Mouse (Mus musculus): Measurements from ENCODE around the gene Lyrm1.

The Lyrm1 gene

DNA sequence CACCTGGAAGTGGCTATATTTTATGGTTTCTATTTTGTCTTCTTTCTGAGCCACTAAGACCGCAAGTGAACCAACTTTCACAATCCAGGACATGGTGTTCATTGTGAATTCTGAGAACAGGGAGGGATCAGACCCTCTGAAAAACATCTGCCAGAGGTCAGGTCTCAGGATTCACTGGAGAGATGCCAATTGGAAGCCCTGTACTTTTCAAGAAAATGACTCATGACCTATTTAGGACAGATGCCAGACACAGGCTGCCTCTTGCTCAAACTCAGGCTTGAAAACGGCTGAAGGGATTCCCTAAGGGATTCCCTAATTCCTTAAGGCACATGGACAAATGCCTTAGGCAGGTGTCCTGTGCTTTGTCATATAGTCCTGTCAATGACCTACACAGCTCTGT, 65.4 kb downstream of the Lyrm1 start:
- DNase-seq (ENCODE audit: extremely low spot score): no peak

- no peak for DNase-seq (ENCODE audit: extremely low spot score)
Measured at GRCm38 (mm10) chr7:119965205-119965604, 69.5 kb downstream of the Lyrm1 start.

DNA sequence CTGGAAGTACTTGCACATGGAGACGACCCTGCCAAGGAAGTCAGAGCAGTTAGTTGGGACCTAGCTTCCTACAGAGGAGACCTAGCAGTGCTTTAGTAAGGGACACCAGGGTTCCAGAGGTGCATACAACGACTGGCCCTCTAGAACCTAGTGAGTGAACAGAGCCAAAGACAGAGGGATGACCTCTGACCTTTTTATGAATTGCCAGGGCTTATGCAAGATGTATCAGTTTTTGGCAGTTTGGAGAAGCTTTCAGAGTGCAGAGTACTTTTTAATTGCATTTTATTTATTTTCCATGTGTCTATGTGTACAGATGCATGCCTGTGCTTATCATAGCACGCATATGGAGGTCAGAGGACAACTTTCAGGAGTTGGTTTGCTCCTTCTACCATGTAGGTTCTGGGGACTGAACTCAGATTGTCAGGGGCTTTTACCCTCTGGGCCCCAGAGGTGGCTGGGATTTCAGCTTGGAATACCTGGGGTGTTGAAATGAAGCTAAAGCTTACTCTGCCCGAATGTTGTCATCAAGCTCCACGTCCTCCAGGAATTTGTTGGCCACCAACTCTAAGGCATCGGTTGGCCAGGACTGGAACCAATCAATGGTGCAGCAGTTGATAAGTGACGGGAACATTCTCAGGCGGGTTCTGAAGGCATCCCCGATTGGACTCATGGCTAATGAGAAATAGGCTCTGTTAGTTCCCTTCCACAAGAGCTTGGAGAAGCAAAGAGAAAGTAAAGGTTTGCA, 70.2 kb downstream of the Lyrm1 start:
- no peak for DNase-seq (ENCODE audit: extremely low spot score)

DNA sequence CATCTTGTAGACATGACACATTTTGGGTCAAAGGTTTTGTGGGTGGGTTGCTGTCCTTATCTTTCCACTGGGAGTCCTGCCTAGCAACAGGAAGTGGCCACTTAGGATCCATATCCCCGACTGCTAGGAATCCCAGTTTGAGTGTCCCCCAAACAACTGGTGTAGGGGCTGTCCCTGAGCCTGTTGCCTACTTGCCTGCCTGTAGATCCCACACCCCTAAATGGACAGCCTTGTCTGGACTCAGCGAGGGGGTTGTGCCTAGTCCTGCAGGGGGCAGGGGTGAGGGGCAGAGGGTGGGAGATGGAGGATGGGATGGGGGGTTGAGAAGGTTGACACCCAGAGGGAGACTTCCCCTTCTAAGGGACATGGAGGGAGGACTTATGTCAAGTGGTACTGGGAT, 73.7 kb downstream of the Lyrm1 start:
- DNase-seq (ENCODE audit: extremely low spot score): no peak

DNA sequence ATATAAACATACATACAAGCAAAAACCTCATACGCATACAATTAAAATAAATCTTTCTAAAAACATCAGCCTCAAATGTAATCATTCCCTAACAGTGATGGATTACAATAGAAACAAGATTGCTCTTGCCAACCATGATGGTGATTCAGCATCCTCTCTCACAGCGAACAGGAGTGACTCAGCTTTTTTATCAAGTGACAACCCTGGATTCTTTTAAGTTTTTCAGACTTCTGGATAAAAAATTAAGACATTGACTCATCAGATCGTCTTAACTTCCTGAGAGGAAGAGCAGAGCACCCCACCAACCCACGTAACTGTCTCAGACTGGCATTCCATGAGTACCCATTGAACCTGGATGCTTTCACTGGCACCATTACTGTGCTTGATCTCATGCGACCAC, 78.6 kb downstream of the Lyrm1 start:
- no peak for DNase-seq (ENCODE audit: extremely low spot score)

DNA sequence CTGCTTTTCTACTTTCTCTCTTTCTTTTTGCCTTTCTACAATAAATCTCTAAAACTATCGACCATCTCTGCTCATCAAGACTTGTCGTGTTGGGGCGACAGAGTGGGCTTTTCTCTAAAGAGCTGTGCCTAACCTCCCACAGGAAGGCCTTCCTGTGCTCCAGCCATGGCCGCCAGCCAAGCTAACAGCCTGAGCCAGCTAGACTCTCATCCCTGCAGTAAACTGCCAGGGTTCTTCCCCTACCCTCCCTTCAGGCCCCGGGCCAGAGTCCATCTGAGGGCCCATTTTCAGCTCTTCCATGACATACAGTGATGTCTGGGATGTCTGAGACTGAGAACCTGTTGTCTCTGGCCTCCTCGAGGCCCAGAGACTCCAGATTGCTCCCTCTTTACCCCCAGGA, 80.6 kb downstream of the Lyrm1 start:
- DNase-seq (ENCODE audit: extremely low spot score): no peak

DNA sequence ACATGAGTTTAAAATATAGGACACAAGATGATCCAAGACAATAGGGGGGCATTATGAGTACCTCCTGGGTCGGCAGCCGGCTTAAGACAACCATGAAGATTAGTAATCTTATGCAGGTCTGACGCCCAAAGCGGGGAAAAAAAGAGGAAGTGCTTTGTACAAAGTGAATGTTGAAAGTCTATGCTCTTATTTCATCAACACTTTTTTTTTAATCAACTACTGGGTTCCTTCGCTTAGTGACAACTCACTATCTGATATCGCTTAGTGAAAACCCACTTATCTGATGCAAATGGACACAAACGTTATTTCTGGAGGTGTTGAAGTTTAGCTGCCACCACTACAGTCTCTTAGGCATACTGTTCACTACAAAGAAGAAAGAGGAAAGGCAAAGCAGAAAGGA, 81.9 kb downstream of the Lyrm1 start:
- no peak for DNase-seq (ENCODE audit: extremely low spot score)

GRCm38 (mm10) chr7:119978576-119978975, 82.9 kb downstream of the Lyrm1 start:
- no peak for DNase-seq (ENCODE audit: extremely low spot score)

DNA sequence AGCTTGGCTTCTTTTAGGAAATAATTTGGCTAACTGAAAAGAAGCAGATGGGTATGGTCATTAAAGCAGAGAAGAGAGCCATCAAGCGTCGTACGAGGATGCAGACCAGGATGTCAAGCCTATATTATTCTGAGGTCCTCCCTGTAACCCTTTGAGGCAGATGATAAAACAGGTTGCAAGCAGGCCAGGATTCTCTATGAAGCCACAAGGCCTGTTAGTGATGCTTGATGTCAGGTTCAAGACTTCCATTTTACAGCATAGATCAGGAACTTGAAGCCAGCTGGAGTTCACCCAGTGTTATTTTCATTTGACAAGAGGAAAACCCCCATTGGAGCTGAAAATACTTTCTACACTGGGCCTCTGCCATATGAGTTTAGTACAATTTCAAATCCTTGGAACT, 84.5 kb downstream of the Lyrm1 start:
- no peak for DNase-seq (ENCODE audit: extremely low spot score)

DNA sequence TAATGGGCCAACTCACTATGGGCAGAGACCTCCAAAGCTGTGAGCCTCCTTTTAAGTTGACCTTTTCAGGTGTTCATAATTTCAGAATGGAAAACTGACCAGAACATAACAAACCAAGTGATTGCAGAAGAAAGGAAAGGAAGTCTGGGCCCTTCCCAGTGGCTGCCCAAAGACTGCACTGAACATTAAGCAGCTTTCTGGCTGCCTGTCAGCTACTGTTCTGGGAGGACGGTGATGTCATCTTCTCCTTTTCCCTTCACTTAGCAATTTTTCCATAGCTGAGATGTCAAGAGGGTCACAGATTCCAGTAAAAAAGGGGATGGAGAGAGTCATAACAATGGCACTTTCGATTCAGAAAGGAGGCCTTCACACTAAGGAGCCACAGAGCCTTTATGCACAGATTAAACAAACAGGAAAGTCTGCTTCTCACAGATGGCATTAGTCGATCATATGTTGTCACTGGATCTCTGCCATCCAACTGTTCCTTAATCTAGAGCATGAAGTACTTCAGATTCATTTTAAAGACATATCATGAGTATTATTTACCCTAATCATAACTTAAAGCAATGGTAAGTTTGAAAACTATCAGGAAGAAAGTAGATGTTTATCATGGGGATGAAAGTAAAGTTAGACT, 89.7 kb downstream of the Lyrm1 start:
- DNase-seq (ENCODE audit: extremely low spot score): no peak

- no peak for DNase-seq (ENCODE audit: extremely low spot score)
Measured at GRCm38 (mm10) chr7:119997066-119997465, 101.4 kb downstream of the Lyrm1 start.
